Mouse (Mus musculus): ENCODE data around the gene Lyplal1. TPM values are rescaled to one million over a fixed set of nuclear protein-coding genes. Genes with fewer than 3 reads are reported as not detected.

Lyplal1 gene
- polyA plus RNA-seq, 1 experiment: 7.6 TPM

GRCm38 (mm10) chr1:186136636-186137380 is 19.7 kb upstream of the Lyplal1 start:
- WGBS: 50% methylated on average over 6 of the region's 6 CpGs
- TF ChIP-seq CTCF (IDR thresholded peaks at IDR 0.05; ENCODE audit: borderline replicate concordance, insufficient read depth, low read depth, low read length) (no peak), POLR2A (IDR thresholded peaks at IDR 0.05; ENCODE audit: borderline replicate concordance, insufficient read depth, low read length) (no peak)
- DNase-seq: no peak
- Histone ChIP-seq H3K4me3 (replicated peaks; ENCODE audit: insufficient read depth, low read depth, low read length) (no peak overlapping the region), H3K27ac (ENCODE audit: insufficient read depth, low read length) (no peak overlapping the region), H3K27me3 (ENCODE audit: control insufficient read depth, insufficient read depth, low read length) (no peaks in the 10 kb centered on the region), H3K4me1 (ENCODE audit: control insufficient read depth, insufficient read depth, low read length) (no peaks in the 10 kb centered on the region)

GRCm38 (mm10) chr1:186131465-186131864 is 14.4 kb upstream of the Lyplal1 start:
- WGBS: 61% methylated on average over 3 of the region's 3 CpGs
- no peaks in the 10 kb centered on the region for H3K27me3 ChIP-seq (ENCODE audit: control insufficient read depth, insufficient read depth, low read length)
- DNase-seq: no peak
- H3K27ac ChIP-seq (ENCODE audit: insufficient read depth, low read length): no peak overlapping the region
- H3K4me3 ChIP-seq (replicated peaks; ENCODE audit: insufficient read depth, low read depth, low read length): no peak overlapping the region
- H3K4me1 ChIP-seq (ENCODE audit: control insufficient read depth, insufficient read depth, low read length): no peaks in the 10 kb centered on the region
- TF ChIP-seq CTCF (IDR thresholded peaks at IDR 0.05; ENCODE audit: borderline replicate concordance, insufficient read depth, low read depth, low read length): no peak
- TF ChIP-seq POLR2A (IDR thresholded peaks at IDR 0.05; ENCODE audit: borderline replicate concordance, insufficient read depth, low read length): no peak

- Histone ChIP-seq H3K27me3 (ENCODE audit: control insufficient read depth, insufficient read depth, low read length) (no peaks in the 10 kb centered on the region), H3K27ac (ENCODE audit: insufficient read depth, low read length) (no peak overlapping the region), H3K4me3 (replicated peaks; ENCODE audit: insufficient read depth, low read depth, low read length) (no peak overlapping the region), H3K4me1 (ENCODE audit: control insufficient read depth, insufficient read depth, low read length) (no peaks in the 10 kb centered on the region)
- no peak for TF ChIP-seq POLR2A (IDR thresholded peaks at IDR 0.05; ENCODE audit: borderline replicate concordance, insufficient read depth, low read length)
- TF ChIP-seq CTCF (IDR thresholded peaks at IDR 0.05; ENCODE audit: borderline replicate concordance, insufficient read depth, low read depth, low read length): no peak
- DNase-seq: no peak
- 92% methylated on average over 8 of the region's 8 CpGs for WGBS
Observed at GRCm38 (mm10) chr1:186128940-186129339, 11.8 kb upstream of the Lyplal1 start.

- TF ChIP-seq POLR2A (IDR thresholded peaks at IDR 0.05; ENCODE audit: borderline replicate concordance, insufficient read depth, low read length) (no peak), CTCF (IDR thresholded peaks at IDR 0.05; ENCODE audit: borderline replicate concordance, insufficient read depth, low read depth, low read length) (no peak)
- 77% methylated on average over 6 of the region's 6 CpGs for WGBS
- no peak overlapping the region for H3K27ac ChIP-seq (ENCODE audit: insufficient read depth, low read length)
- DNase-seq: no peak
- H3K27me3 ChIP-seq (ENCODE audit: control insufficient read depth, insufficient read depth, low read length): no peaks in the 10 kb centered on the region
- H3K4me3 ChIP-seq (replicated peaks; ENCODE audit: insufficient read depth, low read depth, low read length): no peak overlapping the region
- no peaks in the 10 kb centered on the region for H3K4me1 ChIP-seq (ENCODE audit: control insufficient read depth, insufficient read depth, low read length)
Observed at GRCm38 (mm10) chr1:186126313-186126862, 9.3 kb upstream of the Lyplal1 start.

- H3K27ac ChIP-seq (ENCODE audit: insufficient read depth, low read length): no peak overlapping the region
Observed at GRCm38 (mm10) chr1:186123690-186124089, 6.6 kb upstream of the Lyplal1 start.

GRCm38 (mm10) chr1:186119856-186120255 is 2.7 kb upstream of the Lyplal1 start:
- TF ChIP-seq POLR2A (IDR thresholded peaks at IDR 0.05; ENCODE audit: borderline replicate concordance, insufficient read depth, low read length) (no peak), CTCF (IDR thresholded peaks at IDR 0.05; ENCODE audit: borderline replicate concordance, insufficient read depth, low read depth, low read length) (no peak)
- no peak overlapping the region for H3K4me3 ChIP-seq (replicated peaks; ENCODE audit: insufficient read depth, low read depth, low read length)
- no peak overlapping the region for H3K27ac ChIP-seq (ENCODE audit: insufficient read depth, low read length)
- H3K4me1 ChIP-seq (ENCODE audit: control insufficient read depth, insufficient read depth, low read length): no peaks in the 10 kb centered on the region
- 55% methylated on average over 5 of the region's 5 CpGs for WGBS
- no peaks in the 10 kb centered on the region for H3K27me3 ChIP-seq (ENCODE audit: control insufficient read depth, insufficient read depth, low read length)
- DNase-seq: no peak

More at GRCm38 (mm10) chr1:186123690-186124089, 6.6 kb upstream of the Lyplal1 start:
- no peak for DNase-seq
- Histone ChIP-seq H3K4me1 (ENCODE audit: control insufficient read depth, insufficient read depth, low read length) (no peaks in the 10 kb centered on the region), H3K4me3 (replicated peaks; ENCODE audit: insufficient read depth, low read depth, low read length) (no peak overlapping the region), H3K27me3 (ENCODE audit: control insufficient read depth, insufficient read depth, low read length) (no peaks in the 10 kb centered on the region)
- no peak for TF ChIP-seq CTCF (IDR thresholded peaks at IDR 0.05; ENCODE audit: borderline replicate concordance, insufficient read depth, low read depth, low read length)
- TF ChIP-seq POLR2A (IDR thresholded peaks at IDR 0.05; ENCODE audit: borderline replicate concordance, insufficient read depth, low read length): no peak

GRCm38 (mm10) chr1:186116086-186116600 is 967 bp downstream of the Lyplal1 start:
- H3K27me3 ChIP-seq (ENCODE audit: control insufficient read depth, insufficient read depth, low read length): no peaks in the 10 kb centered on the region
- 62% methylated on average over 7 of the region's 7 CpGs for WGBS
- DNase-seq: peak in 1 of 2 experiments; percentile 17
- no peak overlapping the region for H3K27ac ChIP-seq (ENCODE audit: insufficient read depth, low read length)
- no peak for TF ChIP-seq POLR2A (IDR thresholded peaks at IDR 0.05; ENCODE audit: borderline replicate concordance, insufficient read depth, low read length)
- TF ChIP-seq CTCF (IDR thresholded peaks at IDR 0.05; ENCODE audit: borderline replicate concordance, insufficient read depth, low read depth, low read length): no peak
- no peak overlapping the region for H3K4me3 ChIP-seq (replicated peaks; ENCODE audit: insufficient read depth, low read depth, low read length)
- no peaks in the 10 kb centered on the region for H3K4me1 ChIP-seq (ENCODE audit: control insufficient read depth, insufficient read depth, low read length)

GRCm38 (mm10) chr1:186102313-186102712 is 14.8 kb downstream of the Lyplal1 start:
- no peak for TF ChIP-seq CTCF (IDR thresholded peaks at IDR 0.05; ENCODE audit: borderline replicate concordance, insufficient read depth, low read depth, low read length)
- no peak for TF ChIP-seq POLR2A (IDR thresholded peaks at IDR 0.05; ENCODE audit: borderline replicate concordance, insufficient read depth, low read length)
- Histone ChIP-seq H3K27ac (ENCODE audit: insufficient read depth, low read length) (no peak overlapping the region), H3K4me1 (ENCODE audit: control insufficient read depth, insufficient read depth, low read length) (no peaks in the 10 kb centered on the region), H3K27me3 (ENCODE audit: control insufficient read depth, insufficient read depth, low read length) (no peaks in the 10 kb centered on the region; the same call in 1 of the 2 replicates), H3K4me3 (replicated peaks; ENCODE audit: insufficient read depth, low read depth, low read length) (no peak overlapping the region)
- WGBS: 93% methylated on average over 8 of the region's 8 CpGs
- DNase-seq: no peak
